Mouse (Mus musculus): ENCODE results near the gene Acat2. TPM values are rescaled to one million over a fixed set of nuclear protein-coding genes. Genes with fewer than 3 reads are reported as not detected.

Acat2 gene
- polyA plus RNA-seq, 1 experiment from 2014 or later: 405 TPM

Other genes with a start within 250 kb of the Acat2 start
- 20.0 and 20.5 TPM in 2 replicates for gene Igf2r, start 191.1 kb downstream of the Acat2 start, polyA plus RNA-seq (2016; fragmentation: Nextera tagmentation; extraction: Ambion mirVana)
- 0.49 and 0.51 TPM in 2 replicates for gene Mas1, start 92.6 kb downstream of the Acat2 start, polyA plus RNA-seq (2016; fragmentation: Nextera tagmentation; extraction: Ambion mirVana)
- gene Mrgprh, start 84.7 kb downstream of the Acat2 start, polyA plus RNA-seq (2016; fragmentation: Nextera tagmentation; extraction: Ambion mirVana): not detected in 2 replicates
- 1.3 and 2.7 TPM in 2 replicates for gene Pnldc1, start 50.5 kb downstream of the Acat2 start, polyA plus RNA-seq (2016; fragmentation: Nextera tagmentation; extraction: Ambion mirVana)
- gene Tcp1, start 45.0 kb downstream of the Acat2 start, polyA plus RNA-seq (2016; fragmentation: Nextera tagmentation; extraction: Ambion mirVana): 533 and 536 TPM in 2 replicates
- 199 and 207 TPM in 2 replicates for gene Mrpl18, start 44.4 kb downstream of the Acat2 start, polyA plus RNA-seq (2016; fragmentation: Nextera tagmentation; extraction: Ambion mirVana)
- 1.5 and 2.0 TPM in 2 replicates for gene Acat3, start 20.1 kb downstream of the Acat2 start, polyA plus RNA-seq (2016; fragmentation: Nextera tagmentation; extraction: Ambion mirVana)
- gene Wtap, start 33.4 kb upstream of the Acat2 start, polyA plus RNA-seq (2016; fragmentation: Nextera tagmentation; extraction: Ambion mirVana): 140 and 149 TPM in 2 replicates
- gene Sod2, start 46.1 kb upstream of the Acat2 start, polyA plus RNA-seq (2016; fragmentation: Nextera tagmentation; extraction: Ambion mirVana): 109 TPM in 2 replicates
- gene Gpr31b, start 91.5 kb upstream of the Acat2 start, polyA plus RNA-seq (2016; fragmentation: Nextera tagmentation; extraction: Ambion mirVana): not detected in 2 replicates
- not detected in 2 replicates for gene Tcp10b, start 100.4 kb upstream of the Acat2 start, polyA plus RNA-seq (2016; fragmentation: Nextera tagmentation; extraction: Ambion mirVana)
- not detected in 2 replicates for gene Unc93a, start 171.1 kb upstream of the Acat2 start, polyA plus RNA-seq (2016; fragmentation: Nextera tagmentation; extraction: Ambion mirVana)